Mouse (Mus musculus) limb, embryonic 14.5 days (tissue): ENCODE measurements around the gene Msi2. TPM values are rescaled to one million over a fixed set of nuclear protein-coding genes. Genes with fewer than 3 reads are reported as not detected.

ENCODE experiments used
- ATAC-seq: fragments of 200-750 bp; cut with Nextera tagmentation; 2 replicates; pipeline ENCODE4 v1.8.0; 2017; ENCODE audit warnings: low read depth, moderate number of reproducible peaks, moderate TSS enrichment; ENCODE audit not compliant: low FRiP score
- DNase-seq: peaks from one replicate; pipeline ENCODE4 v3.0.0-alpha.2; 2015; ENCODE audit warnings: low spot score
- H3K27ac ChIP-seq: fragments of 300-500 bp; sonication (generic); replicated peaks from 2 replicates; pipeline ENCODE4 v1.5.1; 2014; ENCODE audit warnings: low read depth, mild to moderate bottlenecking, low read length, moderate library complexity, mixed read lengths
- H3K27me3 ChIP-seq: fragments of 300-500 bp; sonication (generic); 2 replicates; pipeline ENCODE4 v1.6.1; 2014; ENCODE audit warnings: low read length, mixed read lengths; ENCODE audit not compliant: control insufficient read depth, insufficient read depth
- H3K36me3 ChIP-seq: fragments of 300-500 bp; sonication (generic); 2 replicates; pipeline ENCODE4 v1.6.1; 2014; ENCODE audit warnings: mild to moderate bottlenecking, low read length, moderate library complexity, mixed read lengths; ENCODE audit not compliant: control insufficient read depth, insufficient read depth
- H3K4me1 ChIP-seq: fragments of 300-500 bp; sonication (generic); 2 replicates; pipeline ENCODE4 v1.6.1; 2014; ENCODE audit warnings: antibody characterized with exemption, low read length, mixed read lengths; ENCODE audit not compliant: control insufficient read depth, insufficient read depth
- H3K4me2 ChIP-seq: fragments of 300-500 bp; sonication (generic); replicated peaks from 2 replicates; pipeline ENCODE4 v1.6.1; 2014; ENCODE audit warnings: low read depth, mild to moderate bottlenecking, low read length, moderate library complexity; ENCODE audit not compliant: severe bottlenecking
- H3K4me3 ChIP-seq: fragments of 300-500 bp; sonication (generic); replicated peaks from 2 replicates; pipeline ENCODE4 v1.5.1; 2014; ENCODE audit warnings: low read length
- H3K9ac ChIP-seq: fragments of 300-500 bp; sonication (generic); 2 replicates; pipeline ENCODE4 v1.6.1; 2014; ENCODE audit warnings: mild to moderate bottlenecking, low read depth, low read length, moderate library complexity; ENCODE audit not compliant: severe bottlenecking
- H3K9me3 ChIP-seq: fragments of 300-500 bp; sonication (generic); 2 replicates; pipeline ENCODE4 v1.6.1; 2016; ENCODE audit warnings: low read length; ENCODE audit not compliant: control insufficient read depth
- POLR2A ChIP-seq: fragments of 200-500 bp; IDR thresholded peaks from 2 replicates; pipeline ENCODE4 v1.8.0; 2012; ENCODE audit warnings: inconsistent platforms, mild to moderate bottlenecking, moderate library complexity, borderline replicate concordance; ENCODE audit not compliant: insufficient read depth, insufficient read length; ENCODE audit errors: extremely low read depth
- WGBS: fragments of 180-500 bp; shearing (Covaris S2); extraction: QIAGEN DNeasy Blood & Tissue Kit; methylation state at CpG from one replicate; pipeline ENCODE4 v1.1.7; 2014; 5-methylcytosine and 5-hydroxymethylcytosine counted together
- polyA plus RNA-seq, 2 experiments: library from polyadenylated mRNA; depleted of rRNA in 1 of 2; stranded (reverse) in 1 of 2; unstranded in 1 of 2; fragments of >200 nt; fragmentation: Nextera tagmentation in 1 of 2; extraction: Ambion mirVana in 1 of 2; gene quantifications; 2 replicates each; pipeline versions ENCODE4 v1.2.1 to v1.2.3; 2012 to 2014

Msi2 gene
- polyA plus RNA-seq, 2 experiments, result 13.9 to 36.5 TPM

- H3K4me3 ChIP-seq, result no peak overlapping the region
- ATAC-seq, result peak; percentile 14
- DNase-seq, result no peak
- H3K27ac ChIP-seq, result peak overlapping the region; percentile 43; the same call in 1 of the 2 replicates
- 0 out of 2 replicates have a peak, but pooled peaks cover 3% of the 10 kb centered on the region for H3K36me3 ChIP-seq
- WGBS, result 12% methylated on average over 6 of the region's 6 CpGs
- no peak overlapping the region for H3K4me2 ChIP-seq
- peaks cover 43% of the 10 kb centered on the region for H3K4me1 ChIP-seq
- H3K27me3 ChIP-seq, result no peaks in the 10 kb centered on the region
- no peaks in the 10 kb centered on the region for H3K9me3 ChIP-seq
- no peak for TF ChIP-seq POLR2A
- no peak overlapping the region; the same call in 1 of the 2 replicates for H3K9ac ChIP-seq
Measured at GRCm38 (mm10) chr11:88561191-88561590, 157.1 kb downstream of the Msi2 start.

DNA sequence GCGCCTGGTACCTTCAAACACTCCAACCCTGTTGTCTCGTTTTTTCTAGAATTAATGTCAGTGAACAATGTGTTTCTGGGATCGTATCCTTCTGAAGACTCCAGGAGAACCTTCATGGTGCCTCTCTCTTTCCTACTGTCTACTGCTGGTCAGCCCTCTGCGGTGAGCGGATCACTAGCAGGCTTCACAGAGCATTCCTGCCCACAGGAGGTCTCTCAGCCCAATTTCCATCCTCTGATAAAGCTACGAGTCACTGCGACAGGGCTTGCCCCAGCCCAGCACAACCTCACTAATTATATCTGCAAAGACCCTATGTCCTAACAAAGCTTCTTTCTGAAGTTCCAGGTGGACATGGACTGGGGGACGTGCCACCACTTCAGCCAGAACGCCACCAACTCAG is 157.7 kb downstream of the Msi2 start:
- Histone ChIP-seq H3K4me2 (no peak overlapping the region), H3K9me3 (no peaks in the 10 kb centered on the region)
- WGBS, result 71% methylated on average over 9 of the region's 9 CpGs

DNA sequence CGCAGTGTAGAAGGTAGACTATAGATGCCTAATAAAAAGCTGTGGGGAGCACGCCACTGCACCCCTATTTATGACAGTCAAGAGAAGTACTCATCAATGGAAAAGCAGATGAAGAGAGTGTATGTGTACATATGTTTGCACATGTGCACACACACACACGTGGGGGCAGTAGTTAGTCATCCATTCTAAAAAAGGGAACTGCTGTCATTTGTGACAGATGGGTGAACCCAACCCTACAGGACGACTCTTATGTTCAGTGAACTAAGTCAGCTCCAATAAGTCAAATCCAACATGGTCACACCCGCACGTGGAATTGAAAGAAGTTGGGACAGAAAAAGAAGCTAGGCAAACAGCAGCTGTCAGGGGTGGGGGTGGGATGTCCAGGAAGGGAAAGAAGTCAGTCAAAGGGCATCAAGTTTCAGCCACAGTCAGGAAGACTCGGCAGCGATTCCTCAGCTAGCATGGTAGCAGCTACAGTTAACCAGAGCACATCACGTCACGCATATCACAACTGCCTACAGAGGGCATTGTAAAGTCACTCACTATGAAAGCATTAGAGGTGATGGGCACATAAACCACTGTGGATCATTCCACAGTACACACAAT is 158.8 kb downstream of the Msi2 start:
- no peak overlapping the region for H3K27ac ChIP-seq
- 0 out of 2 replicates have a peak, but pooled peaks cover 4% of the 10 kb centered on the region for H3K27me3 ChIP-seq
- ATAC-seq (peak; percentile 35), DNase-seq (no peak)
- no peak overlapping the region for H3K4me3 ChIP-seq
- H3K4me2 ChIP-seq, result no peak overlapping the region
- no peak overlapping the region for H3K9ac ChIP-seq
- TF ChIP-seq POLR2A, result no peak
- H3K9me3 ChIP-seq, result no peaks in the 10 kb centered on the region
- WGBS, result 59% methylated on average over 10 of the region's 10 CpGs
- H3K4me1 ChIP-seq, result peaks cover 56% of the 10 kb centered on the region
- H3K36me3 ChIP-seq, result no peaks in the 10 kb centered on the region

More for the DNA sequence above, 157.7 kb downstream of the Msi2 start:
- no peaks in the 10 kb centered on the region for H3K27me3 ChIP-seq
- DNase-seq (no peak), ATAC-seq (no peak)
- no peak for TF ChIP-seq POLR2A
- H3K36me3 ChIP-seq, result 0 out of 2 replicates have a peak, but pooled peaks cover 3% of the 10 kb centered on the region
- H3K27ac ChIP-seq, result 0 out of 2 replicates have a peak overlapping the region, but pooled peaks have one; percentile 43
- no peak overlapping the region for H3K4me3 ChIP-seq
- H3K9ac ChIP-seq, result no peak overlapping the region; the same call in 1 of the 2 replicates
- peaks cover 48% of the 10 kb centered on the region for H3K4me1 ChIP-seq

DNA sequence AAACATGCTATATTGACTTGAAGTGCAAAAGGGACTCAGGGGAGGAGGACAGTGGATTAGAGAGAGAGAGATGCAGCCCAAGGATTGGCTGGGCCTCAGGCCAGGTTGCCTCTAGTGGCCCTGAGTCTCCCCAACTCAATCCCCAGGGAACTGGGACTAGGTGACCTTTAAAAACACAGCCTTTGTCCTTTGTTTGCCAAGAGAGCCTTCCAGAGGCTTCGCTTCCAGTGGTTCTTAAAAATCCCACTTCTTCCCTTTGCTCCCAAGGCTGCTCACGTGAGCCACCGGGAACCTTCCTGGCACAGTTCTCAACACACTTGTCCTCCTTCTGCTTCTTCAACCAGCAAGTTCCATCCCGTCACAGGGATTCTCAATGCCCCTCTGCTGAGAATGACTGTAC is 159.6 kb downstream of the Msi2 start:
- Histone ChIP-seq H3K4me1 (peaks cover 59% of the 10 kb centered on the region), H3K9me3 (no peaks in the 10 kb centered on the region), H3K27me3 (0 out of 2 replicates have a peak, but pooled peaks cover 4% of the 10 kb centered on the region), H3K36me3 (no peaks in the 10 kb centered on the region), H3K4me3 (no peak overlapping the region), H3K9ac (no peak overlapping the region), H3K4me2 (no peak overlapping the region), H3K27ac (no peak overlapping the region)
- no peak for TF ChIP-seq POLR2A
- DNase-seq (no peak), ATAC-seq (no peak)
- 81% methylated on average over 4 of the region's 4 CpGs for WGBS

GRCm38 (mm10) chr11:88557828-88558580 is 160.3 kb downstream of the Msi2 start:
- Histone ChIP-seq H3K36me3 (no peaks in the 10 kb centered on the region), H3K9ac (no peak overlapping the region), H3K4me3 (no peak overlapping the region), H3K27me3 (0 out of 2 replicates have a peak, but pooled peaks cover 4% of the 10 kb centered on the region), H3K9me3 (no peaks in the 10 kb centered on the region), H3K4me1 (peaks cover 66% of the 10 kb centered on the region), H3K27ac (0 out of 2 replicates have a peak overlapping the region, but pooled peaks have one; percentile 8), H3K4me2 (no peak overlapping the region)
- no peak for TF ChIP-seq POLR2A
- ATAC-seq (no peak), DNase-seq (no peak)
- 44% methylated on average over 6 of the region's 6 CpGs for WGBS
